Mouse (Mus musculus): Measurements from ENCODE around the gene Asic2.

GRCm38 (mm10) chr11:81564857-81565256 lies 403.4 kb downstream of the Asic2 start:
- TF ChIP-seq CTCF (IDR thresholded peaks at IDR 0.05; ENCODE audit: low read depth) (no peak), EP300 (IDR thresholded peaks at IDR 0.05; ENCODE audit: low read depth) (no peak)
